Mouse (Mus musculus): ENCODE data around the gene Vgll4. TPM values are rescaled to one million over a fixed set of nuclear protein-coding genes. Genes with fewer than 3 reads are reported as not detected.

Vgll4 gene
- polyA plus RNA-seq, 1 experiment: 59.1 TPM

DNA sequence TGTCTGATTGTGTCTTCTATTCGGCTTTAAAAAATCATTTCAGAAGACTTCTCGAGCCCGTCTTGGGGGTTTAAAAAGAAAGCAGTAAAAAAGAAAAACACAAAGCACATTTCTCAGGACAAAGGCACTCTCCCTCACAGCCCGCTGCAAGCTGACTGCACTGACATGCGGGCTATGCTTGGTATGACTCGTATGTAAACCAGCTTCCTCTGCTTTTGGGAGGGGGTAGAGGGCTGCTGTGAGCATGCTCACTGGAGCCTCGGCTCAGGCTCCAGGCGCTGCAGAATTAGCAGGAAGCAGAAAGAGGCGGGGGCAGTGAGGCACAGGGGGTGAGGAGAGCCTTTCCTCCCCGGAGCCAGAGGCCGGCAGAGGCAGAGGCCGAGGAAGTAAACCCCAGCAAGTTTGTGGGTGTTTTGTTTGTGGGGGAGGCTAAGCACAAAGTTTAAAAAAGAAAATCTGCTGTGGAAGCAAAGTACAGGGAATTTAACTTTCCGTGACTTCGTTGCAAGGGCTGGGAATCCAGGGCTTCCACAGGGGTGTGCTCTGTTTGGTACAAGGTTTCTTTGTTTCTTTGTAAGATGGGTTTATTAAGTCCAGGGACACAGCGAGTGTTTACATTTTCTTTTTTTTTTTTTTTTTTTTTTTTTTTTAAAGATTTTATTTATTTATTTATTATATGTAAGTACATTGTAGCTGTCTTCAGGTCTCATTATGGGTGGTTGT lies 48.0 kb downstream of the Vgll4 start:
- H3K27ac ChIP-seq (replicated peaks; ENCODE audit: low read depth, low read length): peak overlapping the region; percentile 100
- peaks cover 20% of the 10 kb centered on the region for H3K4me1 ChIP-seq (ENCODE audit: control insufficient read depth, insufficient read depth, insufficient read length, low read length)
- peak overlapping the region; percentile 95 for H3K4me3 ChIP-seq (ENCODE audit: insufficient read depth, low read depth, low read length)

- H3K4me1 ChIP-seq (ENCODE audit: control insufficient read depth, insufficient read depth, insufficient read length, low read length): peaks cover 25% of the 10 kb centered on the region
- H3K4me3 ChIP-seq (ENCODE audit: insufficient read depth, low read depth, low read length): peak overlapping the region; percentile 95
- peak overlapping the region; percentile 100 for H3K27ac ChIP-seq (replicated peaks; ENCODE audit: low read depth, low read length)
Observed at GRCm38 (mm10) chr6:114920523-114921445, 49.0 kb downstream of the Vgll4 start.

- peak overlapping the region; percentile 100 for H3K27ac ChIP-seq (replicated peaks; ENCODE audit: low read depth, low read length)
- peaks cover 30% of the 10 kb centered on the region for H3K4me1 ChIP-seq (ENCODE audit: control insufficient read depth, insufficient read depth, insufficient read length, low read length)
- peak overlapping the region; percentile 95 for H3K4me3 ChIP-seq (ENCODE audit: insufficient read depth, low read depth, low read length)
Observed at GRCm38 (mm10) chr6:114919670-114920313, 50.0 kb downstream of the Vgll4 start.

- Histone ChIP-seq H3K4me3 (ENCODE audit: insufficient read depth, low read depth, low read length) (peak overlapping the region; percentile 95), H3K27ac (replicated peaks; ENCODE audit: low read depth, low read length) (peak overlapping the region; percentile 100), H3K4me1 (ENCODE audit: control insufficient read depth, insufficient read depth, insufficient read length, low read length) (peaks cover 37% of the 10 kb centered on the region)
Observed at GRCm38 (mm10) chr6:114918994-114919393, 50.8 kb downstream of the Vgll4 start.

- Histone ChIP-seq H3K4me1 (ENCODE audit: control insufficient read depth, insufficient read depth, insufficient read length, low read length) (peaks cover 46% of the 10 kb centered on the region), H3K4me3 (ENCODE audit: insufficient read depth, low read depth, low read length) (peak overlapping the region; percentile 95), H3K27ac (replicated peaks; ENCODE audit: low read depth, low read length) (peak overlapping the region; percentile 100)
Observed at GRCm38 (mm10) chr6:114917770-114918635, 51.8 kb downstream of the Vgll4 start.

DNA sequence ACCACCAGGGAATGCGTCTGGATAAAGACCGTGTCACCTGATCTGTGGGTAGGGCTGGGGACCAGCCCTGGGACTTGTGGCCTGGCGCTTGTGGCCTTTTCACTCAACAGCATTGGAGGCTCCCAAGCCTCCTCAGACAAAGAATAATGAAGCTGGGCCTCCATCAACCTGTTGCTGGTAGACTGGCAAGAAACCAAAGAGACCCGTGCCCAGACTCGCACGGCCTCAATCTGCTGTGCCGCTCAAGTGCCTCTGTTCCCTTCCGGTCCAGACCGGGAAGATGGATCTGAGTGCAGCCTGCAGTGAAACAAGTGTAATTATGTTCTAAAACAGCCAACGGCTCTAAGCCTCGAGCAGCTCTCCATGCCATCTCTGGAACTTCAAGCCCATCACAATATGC lies 52.7 kb downstream of the Vgll4 start:
- Histone ChIP-seq H3K4me1 (ENCODE audit: control insufficient read depth, insufficient read depth, insufficient read length, low read length) (peaks cover 51% of the 10 kb centered on the region), H3K4me3 (ENCODE audit: insufficient read depth, low read depth, low read length) (peak overlapping the region; percentile 41), H3K27ac (replicated peaks; ENCODE audit: low read depth, low read length) (peak overlapping the region; percentile 62)

DNA sequence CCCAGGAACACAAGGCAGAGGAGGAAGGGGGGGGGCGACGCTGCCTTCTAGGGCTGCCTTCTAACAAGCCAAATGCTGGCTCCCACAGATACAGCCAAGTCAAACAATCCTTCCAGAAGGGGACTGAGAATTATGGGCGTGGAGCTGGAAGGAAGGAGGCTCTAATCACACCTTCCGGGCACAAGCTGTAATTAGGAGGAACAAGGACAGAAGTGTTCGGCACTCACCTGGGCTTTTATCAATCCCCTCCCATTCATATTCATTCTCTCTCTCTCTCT lies 53.1 kb downstream of the Vgll4 start:
- peak overlapping the region; percentile 62 for H3K27ac ChIP-seq (replicated peaks; ENCODE audit: low read depth, low read length)
- peak overlapping the region; percentile 41 for H3K4me3 ChIP-seq (ENCODE audit: insufficient read depth, low read depth, low read length)
- peaks cover 56% of the 10 kb centered on the region for H3K4me1 ChIP-seq (ENCODE audit: control insufficient read depth, insufficient read depth, insufficient read length, low read length)

DNA sequence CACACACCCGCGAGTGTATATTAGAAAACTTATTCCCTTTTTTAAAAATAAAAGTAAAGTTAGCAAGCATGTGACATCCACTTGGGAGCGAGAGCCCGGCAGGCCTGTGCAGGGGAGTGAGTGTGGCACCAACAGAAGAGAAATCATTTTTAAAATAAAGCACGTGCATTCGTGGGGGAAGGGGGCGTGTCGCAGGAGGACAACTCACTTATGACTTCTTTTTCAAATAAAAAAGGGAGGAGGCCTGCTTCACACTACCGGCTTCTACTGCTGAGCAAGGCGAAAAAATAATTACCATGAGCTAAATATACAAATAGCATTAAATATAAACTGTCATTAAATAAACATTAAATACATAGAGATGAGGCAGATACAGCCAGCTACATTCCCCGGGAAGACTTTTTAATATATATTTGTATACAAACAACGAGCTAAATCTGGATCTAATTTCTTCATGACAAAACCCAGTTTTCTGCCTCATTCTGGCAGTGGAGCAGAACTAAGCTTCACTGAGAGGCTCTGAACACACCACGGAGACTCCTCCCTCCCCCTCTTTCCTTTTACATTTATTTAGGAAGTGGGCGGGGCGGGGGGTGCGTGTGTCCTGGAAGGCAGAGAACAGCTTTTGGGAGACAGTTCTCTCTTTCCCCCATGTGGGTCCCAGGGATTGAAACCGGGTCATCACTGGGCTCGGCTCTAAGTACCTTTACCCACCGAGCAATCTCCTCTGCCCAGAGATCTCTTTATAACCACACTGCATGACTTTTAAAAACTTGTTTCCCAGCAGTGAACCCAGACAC lies 53.7 kb downstream of the Vgll4 start:
- H3K4me3 ChIP-seq (ENCODE audit: insufficient read depth, low read depth, low read length): peak overlapping the region; percentile 41
- H3K4me1 ChIP-seq (ENCODE audit: control insufficient read depth, insufficient read depth, insufficient read length, low read length): peaks cover 61% of the 10 kb centered on the region
- peak overlapping the region; percentile 62 for H3K27ac ChIP-seq (replicated peaks; ENCODE audit: low read depth, low read length)

DNA sequence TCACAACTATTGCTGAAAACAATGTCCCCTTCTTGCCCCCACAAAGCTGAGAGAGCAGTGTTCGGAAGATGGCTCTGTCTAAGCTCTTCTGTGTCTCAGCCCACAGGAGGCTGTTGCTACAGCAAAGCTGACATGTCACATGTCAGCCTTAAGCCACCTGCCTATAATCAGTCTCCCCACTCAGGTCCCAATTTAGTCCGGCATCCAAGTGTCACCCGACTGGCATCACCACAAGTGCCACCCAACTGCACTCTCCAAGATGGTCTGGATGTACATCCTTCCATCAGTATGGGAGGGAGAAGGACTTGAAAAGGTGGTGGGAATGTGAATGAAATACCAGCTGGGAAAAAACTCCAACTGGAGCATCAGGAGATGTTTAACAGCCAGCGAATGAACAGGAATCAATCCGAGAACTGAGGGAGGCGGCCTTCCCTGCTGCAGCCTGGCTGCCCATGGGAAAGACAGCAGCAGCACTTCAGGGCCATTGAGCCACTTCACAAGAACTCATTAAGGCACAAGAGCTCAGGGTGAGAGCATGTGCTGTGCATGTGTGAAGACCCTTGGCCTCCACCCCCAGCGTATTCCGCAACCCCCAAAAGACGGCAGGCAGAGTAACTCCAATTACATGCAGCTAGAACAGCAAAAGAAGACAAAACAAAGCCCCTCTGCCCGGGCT lies 55.6 kb downstream of the Vgll4 start:
- no peak overlapping the region for H3K4me3 ChIP-seq (ENCODE audit: insufficient read depth, low read depth, low read length)
- H3K4me1 ChIP-seq (ENCODE audit: control insufficient read depth, insufficient read depth, insufficient read length, low read length): peaks cover 63% of the 10 kb centered on the region
- H3K27ac ChIP-seq (replicated peaks; ENCODE audit: low read depth, low read length): no peak overlapping the region

- Histone ChIP-seq H3K4me3 (ENCODE audit: insufficient read depth, low read depth, low read length) (no peak overlapping the region), H3K27ac (replicated peaks; ENCODE audit: low read depth, low read length) (no peak overlapping the region), H3K4me1 (ENCODE audit: control insufficient read depth, insufficient read depth, insufficient read length, low read length) (peaks cover 57% of the 10 kb centered on the region)
Observed at GRCm38 (mm10) chr6:114913142-114913541, 56.7 kb downstream of the Vgll4 start.

- Histone ChIP-seq H3K4me1 (ENCODE audit: control insufficient read depth, insufficient read depth, insufficient read length, low read length) (peaks cover 44% of the 10 kb centered on the region), H3K27ac (replicated peaks; ENCODE audit: low read depth, low read length) (no peak overlapping the region), H3K4me3 (ENCODE audit: insufficient read depth, low read depth, low read length) (no peak overlapping the region)
Observed at GRCm38 (mm10) chr6:114911540-114911939, 58.3 kb downstream of the Vgll4 start.

GRCm38 (mm10) chr6:114909801-114910200 lies 60.0 kb downstream of the Vgll4 start:
- H3K4me1 ChIP-seq (ENCODE audit: control insufficient read depth, insufficient read depth, insufficient read length, low read length): peaks cover 41% of the 10 kb centered on the region
- no peak overlapping the region for H3K4me3 ChIP-seq (ENCODE audit: insufficient read depth, low read depth, low read length)
- H3K27ac ChIP-seq (replicated peaks; ENCODE audit: low read depth, low read length): no peak overlapping the region

GRCm38 (mm10) chr6:114907459-114907858 lies 62.3 kb downstream of the Vgll4 start:
- peaks cover 40% of the 10 kb centered on the region for H3K4me1 ChIP-seq (ENCODE audit: control insufficient read depth, insufficient read depth, insufficient read length, low read length)
- no peak overlapping the region; the same call in 1 of the 2 replicates for H3K27ac ChIP-seq (replicated peaks; ENCODE audit: low read depth, low read length)
- H3K4me3 ChIP-seq (ENCODE audit: insufficient read depth, low read depth, low read length): no peak overlapping the region

All from brown adipose tissue, adult 24 weeks (tissue).